Mouse (Mus musculus) skeletal muscle tissue, adult 2 months (tissue): ENCODE measurements around the gene Gm20773.
"Not testable (repeated sequence)": the region's sequence is repeated elsewhere in the genome, so short reads cannot be mapped to it uniquely, and the experiment has no call there.

Experiments
- DNase-seq: peaks from one replicate; pipeline ENCODE4 v3.0.0-alpha.2; 2012; ENCODE audit warnings: low read depth, low spot score

The Gm20773 gene

GRCm38 (mm10) chrY:13493726-13494125 is at the start of gene Gm20773:
TSS of gene Gm20773 (plus strand) at chrY:13494026.
- not testable (repeated sequence) for DNase-seq

GRCm38 (mm10) chrY:13465479-13465878 is 28.3 kb upstream of the Gm20773 start, which contains the start of gene Gm21866:
TSS of gene Gm21866 (minus strand) at chrY:13465579.
- not testable (repeated sequence) for DNase-seq
